Mouse (Mus musculus) macrophage (primary cell): Measurements from ENCODE around the gene Creb1. TPM values are rescaled to one million over a fixed set of nuclear protein-coding genes. Genes with fewer than 3 reads are reported as not detected.
A peak's percentile ranks its signal among the peaks of the same experiment; 100 is the strongest.

ENCODE experiments used
- H3K27ac ChIP-seq: fragments of 350-480 bp; formaldehyde crosslinking; 2 replicates; pipeline ENCODE4 v1.9.0; 2021
- H3K36me3 ChIP-seq: fragments of 350-480 bp; formaldehyde crosslinking; 2 replicates; pipeline ENCODE4 v1.9.0; 2021; ENCODE audit errors: inconsistent target
- H3K4me3 ChIP-seq: fragments of 350-480 bp; formaldehyde crosslinking; 2 replicates; pipeline ENCODE4 v1.9.0; 2021; ENCODE audit errors: inconsistent target
- H3K79me2 ChIP-seq: fragments of 350-480 bp; formaldehyde crosslinking; 2 replicates; pipeline ENCODE4 v1.9.0; 2021; ENCODE audit errors: inconsistent target
- WGBS: methylation state at CpG from one replicate; pipeline ENCODE4 v1.1.7; 2026; ENCODE audit warnings: inconsistent platforms; ENCODE audit not compliant: missing documents; 5-methylcytosine and 5-hydroxymethylcytosine counted together
- polyA plus RNA-seq: library from polyadenylated mRNA; stranded (reverse); fragments of 250-400 nt; gene quantifications from 3 replicates; pipeline ENCODE4 v1.2.4, GENCODE M21; 2018; ENCODE audit warnings: inconsistent platforms
- total RNA-seq, 78 experiments: library from RNA; depleted of rRNA; stranded (reverse); fragments of 250-400 nt; gene quantifications; 1 replicate in 9 of 78; 2 replicates in 24 of 78; 3 replicates in 43 of 78; 4 replicates in 2 of 78; pipeline ENCODE4 v1.2.4; 2018; ENCODE audit warnings: inconsistent platforms in 56 of 78

Creb1 gene
- 100 to 1,000 TPM in 24 of 26 experiments, 10 to 100 TPM in 2; 85.3 to 423 (median 172) TPM for total RNA-seq (2018; cell fraction: chromatin; rRNA removed)
- total RNA-seq (2018; cell fraction: cytosol; rRNA removed) = 10 to 100 TPM; 17.9 to 29.9 (median 23.3) TPM
- 100 to 1,000 TPM in 20 of 26 experiments, 10 to 100 TPM in 6; 78.3 to 232 (median 119) TPM for total RNA-seq (2018; cell fraction: nucleus; rRNA removed)
- polyA plus RNA-seq = 14.6 to 16.5 TPM (median 16.4 TPM) in 3 replicates

GRCm38 (mm10) chr1:64532589-64533470 lies at the start of gene Creb1:
TSS of gene Creb1 (plus strand) at chr1:64532645.
- H3K79me2 ChIP-seq = peaks cover 44% of the 10 kb centered on the region
- no peaks in the 10 kb centered on the region for H3K36me3 ChIP-seq
- under 1% methylated on average over 71 of the region's 119 CpGs for WGBS
- H3K4me3 ChIP-seq = peak within 1 kb of the TSS; percentile 79
- peak within 1 kb of the TSS; percentile 63 for H3K27ac ChIP-seq

DNA sequence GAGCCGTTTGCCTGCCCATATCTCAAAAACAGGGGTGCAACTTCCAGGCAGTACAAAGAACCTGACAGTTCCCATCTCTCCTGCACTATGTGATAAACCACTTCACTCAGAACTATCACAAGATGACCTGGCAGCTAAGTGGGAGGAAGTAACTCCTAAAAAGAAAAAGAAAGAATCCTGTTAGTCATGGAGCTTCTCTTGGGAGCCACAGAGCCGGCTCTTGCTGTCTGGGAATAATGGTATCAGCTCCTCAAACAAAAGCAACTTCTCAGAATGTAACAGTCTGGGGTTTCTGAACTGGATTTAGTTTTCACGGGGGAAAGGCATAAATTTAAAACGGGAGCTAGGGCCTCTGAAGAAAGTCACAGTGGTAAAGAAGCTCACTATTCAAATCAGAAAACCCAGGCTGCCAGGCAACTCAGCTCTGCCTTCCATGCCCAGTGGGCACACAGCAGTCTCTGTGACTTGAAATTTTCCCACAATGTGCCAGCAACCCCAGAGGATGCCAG lies 43.9 kb upstream of the Creb1 start:
- WGBS = 70% methylated on average over 4 of the region's 4 CpGs
- H3K79me2 ChIP-seq = no peaks in the 10 kb centered on the region
- H3K4me3 ChIP-seq = no peak overlapping the region
- H3K27ac ChIP-seq = no peak overlapping the region
- no peaks in the 10 kb centered on the region for H3K36me3 ChIP-seq

DNA sequence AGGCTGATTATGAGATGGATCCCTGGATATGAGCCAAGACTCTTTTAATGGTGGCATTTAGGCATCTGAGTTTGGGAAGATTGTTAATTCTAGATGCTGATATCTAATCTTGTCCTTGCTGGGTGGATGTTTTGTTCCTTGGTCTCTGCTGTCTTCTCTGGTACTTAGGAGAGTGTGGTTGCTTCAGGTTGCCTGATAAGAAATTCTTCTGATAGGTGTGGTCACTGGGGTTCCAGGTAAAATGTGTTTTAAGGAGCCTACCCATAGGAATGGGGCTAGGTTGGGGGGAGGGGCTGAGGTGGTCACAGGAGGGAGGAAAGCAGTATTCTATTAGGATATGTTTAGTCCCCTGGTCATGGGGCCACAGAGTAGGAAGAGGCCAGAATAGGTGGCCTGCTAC lies 35.6 kb upstream of the Creb1 start:
- H3K36me3 ChIP-seq = no peaks in the 10 kb centered on the region

DNA sequence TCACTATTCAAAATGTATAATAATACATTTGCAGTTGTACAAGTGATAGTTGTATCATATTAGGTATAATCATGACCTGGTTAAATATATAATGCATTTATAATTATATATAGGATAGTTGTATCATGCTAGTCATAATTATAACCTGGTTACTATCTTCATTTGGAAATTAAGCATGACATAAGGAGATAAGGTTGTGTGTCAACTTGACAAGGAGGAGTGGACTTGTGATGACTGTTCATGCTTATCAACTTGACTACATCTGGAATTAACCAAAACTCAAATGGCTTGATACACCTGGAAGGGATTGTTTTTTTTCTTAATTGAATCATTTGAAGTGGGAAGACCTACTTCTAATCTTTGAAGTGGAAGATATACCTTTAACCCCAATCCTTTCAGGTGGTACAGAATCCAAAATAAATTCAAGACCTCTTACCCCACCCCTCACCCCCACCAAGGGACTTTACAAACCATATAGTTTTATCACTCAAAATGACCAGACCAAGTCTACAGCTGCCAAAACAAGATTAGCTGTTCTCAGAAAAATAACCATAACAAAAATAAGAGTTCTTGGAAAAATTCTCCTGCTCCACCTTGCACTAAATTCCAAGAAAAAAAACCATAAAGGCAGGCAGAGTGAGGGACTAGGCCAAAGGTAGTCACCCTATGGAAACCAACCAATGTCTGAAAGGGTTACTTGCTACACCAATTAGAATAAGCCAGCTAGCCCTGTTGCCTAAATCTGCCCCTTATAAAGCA lies 30.9 kb upstream of the Creb1 start:
- Histone ChIP-seq H3K4me3 (no peak overlapping the region), H3K36me3 (no peaks in the 10 kb centered on the region), H3K27ac (no peak overlapping the region), H3K79me2 (no peaks in the 10 kb centered on the region)

More for the DNA sequence above, 35.6 kb upstream of the Creb1 start:
- no peak overlapping the region for H3K27ac ChIP-seq
- no peaks in the 10 kb centered on the region for H3K79me2 ChIP-seq
- H3K4me3 ChIP-seq = no peak overlapping the region

- Histone ChIP-seq H3K79me2 (no peaks in the 10 kb centered on the region), H3K36me3 (no peaks in the 10 kb centered on the region), H3K27ac (no peak overlapping the region), H3K4me3 (no peak overlapping the region)
- WGBS = 56% methylated on average over 7 of the region's 7 CpGs
Measured at GRCm38 (mm10) chr1:64508479-64509096, 23.9 kb upstream of the Creb1 start.

- H3K36me3 ChIP-seq = no peaks in the 10 kb centered on the region
- H3K4me3 ChIP-seq = no peak overlapping the region
- no peaks in the 10 kb centered on the region for H3K79me2 ChIP-seq
- 92% methylated on average over 1 of the region's 1 CpGs for WGBS
- H3K27ac ChIP-seq = no peak overlapping the region
Measured at GRCm38 (mm10) chr1:64509678-64510077, 22.8 kb upstream of the Creb1 start.

DNA sequence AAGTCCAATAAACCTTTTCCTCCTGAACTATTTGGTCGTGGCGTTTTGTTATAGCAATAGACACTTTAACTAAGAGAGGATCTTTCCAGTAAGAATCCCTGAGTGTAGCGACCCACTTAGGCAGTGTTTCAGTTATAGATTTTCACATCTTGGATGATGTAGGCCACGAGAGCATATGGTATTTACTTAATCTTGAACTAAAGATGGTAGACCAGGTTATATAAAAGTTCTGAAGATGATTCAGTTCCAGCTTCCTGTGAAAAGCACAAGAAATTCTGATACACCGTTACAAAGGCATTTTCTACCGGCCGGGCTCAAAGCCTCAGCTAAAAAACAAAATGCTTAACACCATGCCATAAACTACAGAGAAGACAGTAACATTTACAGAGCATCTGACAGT lies 18.3 kb upstream of the Creb1 start:
- no peaks in the 10 kb centered on the region for H3K36me3 ChIP-seq
- no peaks in the 10 kb centered on the region for H3K79me2 ChIP-seq
- H3K4me3 ChIP-seq = no peak overlapping the region
- 94% methylated on average over 5 of the region's 7 CpGs for WGBS
- H3K27ac ChIP-seq = no peak overlapping the region

DNA sequence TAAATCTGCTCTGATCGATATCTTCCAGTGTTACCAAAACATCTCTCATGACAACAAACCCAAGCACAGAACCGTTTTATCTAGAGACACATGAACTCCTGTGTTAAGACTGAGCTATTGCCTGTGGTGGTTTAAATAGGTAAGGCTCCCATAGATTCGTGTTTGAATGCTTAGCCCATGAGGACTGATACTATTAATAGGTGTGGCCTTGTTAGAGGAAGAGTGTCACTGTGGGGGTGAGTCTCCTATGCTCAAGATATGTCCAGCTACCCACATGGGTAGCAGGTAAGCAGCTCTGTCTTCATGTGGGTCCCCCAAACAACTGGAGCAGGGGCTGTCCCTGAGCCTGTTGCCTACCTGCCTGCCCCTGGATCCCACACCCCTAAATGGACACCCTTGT lies 15.9 kb upstream of the Creb1 start:
- no peaks in the 10 kb centered on the region for H3K36me3 ChIP-seq
- 65% methylated on average over 3 of the region's 3 CpGs for WGBS
- H3K4me3 ChIP-seq = no peak overlapping the region
- H3K27ac ChIP-seq = no peak overlapping the region
- no peaks in the 10 kb centered on the region for H3K79me2 ChIP-seq

DNA sequence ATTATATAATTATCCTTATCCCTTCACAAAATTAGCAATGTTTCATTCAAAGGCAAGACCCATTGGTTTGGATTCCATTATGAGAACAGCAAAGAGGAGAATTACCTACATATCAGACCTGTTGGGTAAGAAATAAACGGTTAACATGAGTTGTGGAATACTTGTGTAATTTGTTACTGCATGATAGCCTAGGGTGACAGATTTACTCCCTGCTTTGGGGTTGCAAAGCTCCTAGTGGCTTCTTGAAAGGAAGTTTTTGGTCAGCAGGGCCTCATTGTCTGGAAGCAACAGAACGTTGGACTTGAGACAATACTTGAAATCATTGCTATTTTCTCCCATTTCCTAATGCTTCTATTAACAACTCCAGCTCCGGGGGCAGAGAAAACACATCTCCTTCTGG lies 14.0 kb upstream of the Creb1 start:
- H3K79me2 ChIP-seq = no peaks in the 10 kb centered on the region
- H3K4me3 ChIP-seq = no peak overlapping the region
- no peaks in the 10 kb centered on the region for H3K36me3 ChIP-seq
- H3K27ac ChIP-seq = no peak overlapping the region
- 0% methylated on average over 3 of the region's 3 CpGs for WGBS

DNA sequence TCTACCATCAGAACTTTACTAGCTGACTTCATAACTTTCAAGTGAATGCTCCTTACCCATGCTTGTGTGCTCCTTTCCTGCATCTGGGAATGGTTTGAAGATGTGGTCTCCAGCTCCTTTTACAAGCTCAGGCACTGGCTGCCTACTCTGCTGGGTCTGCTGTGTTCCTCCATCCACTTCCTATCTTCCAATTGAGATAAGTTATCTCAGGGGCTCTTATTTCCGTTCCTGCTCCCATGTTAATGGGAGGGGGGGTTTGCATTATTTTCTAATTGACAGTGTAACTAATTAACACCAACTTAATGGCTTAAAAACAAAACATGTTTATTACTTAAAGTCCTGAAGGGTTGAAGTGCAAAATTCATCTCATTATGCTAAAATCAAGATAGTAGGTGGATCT lies 13.1 kb upstream of the Creb1 start:
- Histone ChIP-seq H3K4me3 (no peak overlapping the region), H3K36me3 (no peaks in the 10 kb centered on the region), H3K27ac (no peak overlapping the region), H3K79me2 (no peaks in the 10 kb centered on the region)
- 46% methylated on average over 1 of the region's 1 CpGs for WGBS

GRCm38 (mm10) chr1:64519901-64520300 lies 12.5 kb upstream of the Creb1 start:
- Histone ChIP-seq H3K27ac (no peak overlapping the region), H3K4me3 (no peak overlapping the region), H3K36me3 (no peaks in the 10 kb centered on the region), H3K79me2 (no peaks in the 10 kb centered on the region)
- WGBS = 64% methylated on average over 1 of the region's 1 CpGs

GRCm38 (mm10) chr1:64521734-64522133 lies 10.7 kb upstream of the Creb1 start:
- H3K79me2 ChIP-seq = no peaks in the 10 kb centered on the region
- 91% methylated on average over 3 of the region's 3 CpGs for WGBS
- H3K27ac ChIP-seq = no peak overlapping the region
- no peaks in the 10 kb centered on the region for H3K36me3 ChIP-seq
- H3K4me3 ChIP-seq = no peak overlapping the region

DNA sequence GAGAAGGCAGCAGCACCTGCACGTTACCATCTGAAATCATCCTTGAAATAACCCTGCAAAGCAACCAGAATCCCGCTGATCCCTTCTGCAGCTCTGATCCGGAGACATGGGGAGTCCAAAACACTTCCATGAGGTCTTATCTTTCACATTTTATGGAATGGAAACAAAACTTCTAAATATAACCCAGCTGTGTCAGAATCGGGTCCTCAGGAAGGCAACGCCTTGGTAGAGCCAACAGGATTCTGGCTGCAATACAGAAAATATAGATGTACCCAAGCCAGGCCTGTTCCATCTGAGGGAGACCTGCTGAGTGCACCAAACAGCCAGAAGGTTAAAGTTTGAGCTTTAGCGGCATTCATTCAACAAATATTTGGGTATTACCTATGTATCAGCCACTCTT lies 9.8 kb upstream of the Creb1 start:
- Histone ChIP-seq H3K27ac (no peak overlapping the region), H3K36me3 (no peaks in the 10 kb centered on the region), H3K4me3 (no peak overlapping the region), H3K79me2 (no peaks in the 10 kb centered on the region)
- WGBS = 91% methylated on average over 6 of the region's 6 CpGs

- Histone ChIP-seq H3K27ac (no peak overlapping the region), H3K4me3 (no peak overlapping the region), H3K36me3 (no peaks in the 10 kb centered on the region), H3K79me2 (no peaks in the 10 kb centered on the region)
- WGBS = 75% methylated on average over 1 of the region's 1 CpGs
Measured at GRCm38 (mm10) chr1:64523117-64523516, 9.3 kb upstream of the Creb1 start.
